Mouse (Mus musculus): ENCODE data around the gene Sumf2. TPM values are rescaled to one million over a fixed set of nuclear protein-coding genes. Genes with fewer than 3 reads are reported as not detected.
A peak's percentile ranks its signal among the peaks of the same experiment; 100 is the strongest.
"Not testable (repeated sequence)": the region's sequence is repeated elsewhere in the genome, so short reads cannot be mapped to it uniquely, and the experiment has no call there.

Gene Sumf2
- total and polyA plus RNA-seq, 3 experiments, result 34.6 to 43.0 (median 39.7) TPM

DNA sequence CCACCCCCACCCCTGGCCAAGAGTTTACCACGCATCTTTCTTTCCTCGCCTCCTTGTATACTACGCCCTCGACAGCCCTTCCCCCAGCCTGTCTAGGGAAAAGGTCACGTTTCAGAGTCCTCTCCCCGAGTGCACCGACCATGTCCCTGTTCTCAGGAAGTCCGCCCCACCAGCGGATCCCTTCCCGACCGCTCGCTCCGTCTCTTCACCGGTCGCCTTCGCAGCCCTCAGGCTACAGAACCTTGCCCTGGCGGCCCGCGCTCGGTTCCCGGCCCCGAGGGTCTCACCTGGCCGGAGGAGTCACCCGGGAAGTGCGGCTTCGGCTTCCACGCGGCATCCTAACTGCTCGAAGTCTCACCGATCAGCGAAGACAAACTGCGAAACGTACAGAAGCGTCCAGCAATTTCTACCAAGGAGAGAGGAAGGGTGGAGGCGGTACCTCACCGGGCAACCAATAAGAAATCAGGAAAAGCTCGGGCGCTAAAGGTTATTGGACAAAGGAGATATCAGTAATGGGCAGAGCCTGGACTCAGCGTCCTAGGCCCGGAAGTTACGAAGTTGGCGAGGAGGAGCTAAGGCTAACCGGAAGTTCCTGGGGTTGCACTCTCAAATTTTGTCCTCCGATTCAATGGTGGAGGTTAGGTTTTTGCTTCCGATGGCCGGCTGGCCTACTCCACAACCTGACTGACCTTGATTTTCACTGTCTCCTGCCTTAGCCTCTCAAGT lies 40.3 kb downstream of the Sumf2 start, which contains the start of gene Chchd2 (continued):
- peak; percentile 60; the same call in 1 of the 2 replicates for TF ChIP-seq IRF4 (IDR thresholded peaks at IDR 0.05; ENCODE audit: low read depth, low read length)
- peak; percentile 95 for TF ChIP-seq TBP (conservative IDR thresholded peaks at IDR 0.05; ENCODE audit: low read depth, low read length)
- TF ChIP-seq SIN3A (IDR thresholded peaks at IDR 0.05; ENCODE audit: low read length), result peak; percentile 86
- peak; percentile 95 for TF ChIP-seq ZMIZ1 (IDR thresholded peaks at IDR 0.05; ENCODE audit: low read depth, low read length)
- TF ChIP-seq GABPA (IDR thresholded peaks at IDR 0.05; ENCODE audit: insufficient replicate concordance, low read depth, low read length), result no peak; the same call in 1 of the 2 replicates
- TF ChIP-seq POLR2AphosphoS2 (IDR thresholded peaks at IDR 0.05; ENCODE audit: low read depth, low read length), result peak; percentile 94
- peak; percentile 92 for TF ChIP-seq CHD2 (IDR thresholded peaks at IDR 0.05; ENCODE audit: low read length)
- peak; percentile 85 for TF ChIP-seq MXI1 (IDR thresholded peaks at IDR 0.05; ENCODE audit: low read depth, low read length)
- no peak for TF ChIP-seq JUN (IDR thresholded peaks at IDR 0.05; ENCODE audit: insufficient read depth, low read depth, low read length)
- no peak for TF ChIP-seq USF1 (IDR thresholded peaks at IDR 0.05; ENCODE audit: low read depth, low read length)
- TF ChIP-seq ZKSCAN1 (IDR thresholded peaks at IDR 0.05; ENCODE audit: borderline replicate concordance, low read depth, low read length), result no peak
- TF ChIP-seq CTCF (conservative IDR thresholded peaks at IDR 0.05 in 1 of 2, IDR thresholded peaks at IDR 0.05 in 1 of 2; ENCODE audit: low read depth in 2 of 2, low read length in 2 of 2), result no peak
- TF ChIP-seq POLR2A (IDR thresholded peaks at IDR 0.05; ENCODE audit: low read depth, low read length), result peak; percentile 98
- no peak for TF ChIP-seq ZC3H11A (IDR thresholded peaks at IDR 0.05; ENCODE audit: low read depth, low read length)
- TF ChIP-seq E2F4 (IDR thresholded peaks at IDR 0.05; ENCODE audit: insufficient replicate concordance, low read depth, low read length), result peak; percentile 46; the same call in 1 of the 2 replicates
- TF ChIP-seq MEF2A (IDR thresholded peaks at IDR 0.05; ENCODE audit: borderline replicate concordance, low read depth, low read length), result peak; percentile 66; the same call in 1 of the 2 replicates

DNA sequence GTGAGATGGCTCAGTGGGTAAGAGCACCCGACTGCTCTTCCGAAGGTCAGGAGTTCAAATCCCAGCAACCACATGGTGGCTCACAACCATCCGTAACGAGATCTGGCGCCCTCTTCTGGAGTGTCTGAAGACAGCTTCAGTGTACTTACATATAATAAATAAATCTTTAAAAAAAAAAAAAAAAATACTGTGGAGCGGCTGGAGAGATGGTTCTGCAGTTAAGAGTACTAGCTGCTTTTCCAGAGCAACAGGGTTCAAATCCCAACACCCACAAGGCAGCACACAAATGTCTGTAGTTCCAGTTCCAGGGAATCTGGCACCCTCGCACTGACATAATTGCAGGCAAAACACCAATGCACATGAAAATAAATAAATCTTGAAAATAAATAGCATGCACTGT lies 43.6 kb downstream of the Sumf2 start:
- dilution Hi-C loops (cut with MboI; ENCODE audit: extremely low pct_ligation_motif_present, extremely low pct_unique_long_range_greater_than_20kb, low sequenced_read_pairs); H3K4me2 ChIP-seq (ENCODE audit: insufficient read depth, low read depth, poor library complexity, severe bottlenecking); H3K4me3 ChIP-seq (replicated peaks in 1 of 3; ENCODE audit: low read depth in 2 of 3, low read length in 2 of 3, poor library complexity in 1 of 3); in situ Hi-C loops (cut with MboI; ENCODE audit: low pct_ligation_motif_present, low pct_unique_long_range_greater_than_20kb, low sequenced_read_pairs); DNase-seq (ENCODE audit: extremely low read depth); H3K4me1 ChIP-seq (ENCODE audit: control insufficient read depth in 1 of 2, insufficient read depth in 2 of 2); H3K27ac ChIP-seq (ENCODE audit: insufficient read depth, low read depth); H3K9ac ChIP-seq (ENCODE audit: insufficient read depth, low read depth); H3K36me3 ChIP-seq (replicated peaks in 1 of 2; ENCODE audit: control insufficient read depth in 1 of 2, insufficient read depth in 1 of 2, low read length in 1 of 2); H3K9me3 ChIP-seq (replicated peaks; ENCODE audit: low read length): not testable (repeated sequence)
- Histone ChIP-seq H3K79me2 (replicated peaks; ENCODE audit: control insufficient read depth, extremely low read depth, insufficient read depth, poor library complexity, severe bottlenecking) (peaks cover 16% of the 10 kb centered on the region), H3K27me3 (replicated peaks) (peaks cover 10% of the 10 kb centered on the region)
